Mouse (Mus musculus) neural tube, postnatal 0 days (tissue): ENCODE measurements around the gene Olfr1353. TPM values are rescaled to one million over a fixed set of nuclear protein-coding genes. Genes with fewer than 3 reads are reported as not detected.

Experiments used
- polyA plus RNA-seq: library from polyadenylated mRNA; unstranded; fragments of >200 nt; fragmentation: Nextera tagmentation; extraction: Ambion mirVana; gene quantifications from 2 replicates; pipeline ENCODE4 v1.2.1, GENCODE M21; 2015

Gene Olfr1353
- polyA plus RNA-seq = not detected in 2 replicates

GRCm38 (mm10) chr10:78963009-78963408 is at the start of gene Olfr1353:
TSS of gene Olfr1353 (plus strand) at chr10:78963309.

GRCm38 (mm10) chr10:78950336-78950735 is 12.8 kb upstream of the Olfr1353 start, which contains the start of gene Olfr8:
TSS of gene Olfr8 (plus strand) at chr10:78950636.

GRCm38 (mm10) chr10:78980750-78981149 is 17.6 kb downstream of the Olfr1353 start, which contains the start of gene Olfr1352:
TSS of gene Olfr1352 (plus strand) at chr10:78981050.

GRCm38 (mm10) chr10:79012172-79012571 is 49.1 kb downstream of the Olfr1353 start, which contains the start of gene Olfr1351:
TSS of gene Olfr1351 (plus strand) at chr10:79012472.

Other genes with a start within 250 kb of the Olfr1353 start
- not detected in 2 replicates for gene Casp14, start 245.0 kb upstream of the Olfr1353 start, polyA plus RNA-seq
- gene Ccdc105, start 210.2 kb upstream of the Olfr1353 start, polyA plus RNA-seq = 0.39 and 0.41 TPM in 2 replicates
- 43.3 and 52.0 TPM in 2 replicates for gene Slc1a6, start 182.8 kb upstream of the Olfr1353 start, polyA plus RNA-seq
- not detected in 2 replicates for gene Olfr1356, start 111.1 kb upstream of the Olfr1353 start, polyA plus RNA-seq
- gene Olfr1355, start 87.8 kb upstream of the Olfr1353 start, polyA plus RNA-seq = not detected in 2 replicates
- not detected in 2 replicates for gene Olfr1354, start 50.1 kb upstream of the Olfr1353 start, polyA plus RNA-seq
- not detected in 2 replicates for gene Olfr8, start 12.7 kb upstream of the Olfr1353 start, polyA plus RNA-seq
- not detected in 2 replicates for gene Olfr1352, start 17.7 kb downstream of the Olfr1353 start, polyA plus RNA-seq
- gene Olfr1351, start 49.2 kb downstream of the Olfr1353 start, polyA plus RNA-seq = not detected in 2 replicates
- gene Olfr57, start 65.4 kb downstream of the Olfr1353 start, polyA plus RNA-seq = 0.21 and 0.47 TPM in 2 replicates
- 26.0 and 28.5 TPM in 2 replicates for gene 2610008E11Rik, start 134.3 kb downstream of the Olfr1353 start, polyA plus RNA-seq
- not detected in 2 replicates for gene Vmn2r80, start 185.5 kb downstream of the Olfr1353 start, polyA plus RNA-seq